Mouse (Mus musculus): ENCODE data around the gene Rad50. TPM values are rescaled to one million over a fixed set of nuclear protein-coding genes. Genes with fewer than 3 reads are reported as not detected.
A peak's percentile ranks its signal among the peaks of the same experiment; 100 is the strongest.

Rad50 gene
- polyA plus RNA-seq, 1 experiment from 2014 or later = 23.9 TPM

DNA sequence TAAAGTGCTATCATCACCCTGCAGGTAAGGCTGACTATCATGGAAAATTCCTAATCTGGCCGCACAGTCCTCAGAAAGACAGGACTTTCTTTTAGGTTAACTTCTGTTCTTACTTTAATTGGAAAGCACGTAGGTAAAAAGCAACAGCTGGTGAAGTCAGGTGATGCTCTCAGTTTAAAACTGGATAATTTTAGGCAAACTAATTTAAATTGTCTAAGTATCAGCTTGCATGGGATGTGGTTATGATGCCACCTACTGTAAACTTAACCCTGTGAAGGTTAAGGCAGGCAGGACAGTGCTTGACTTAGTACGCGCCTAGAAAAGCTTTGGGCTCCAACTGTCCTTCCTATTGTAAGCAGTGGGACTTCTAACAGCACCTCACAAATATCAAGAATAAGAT is 35.7 kb downstream of the Rad50 start:
- Histone ChIP-seq H3K4me2 (ENCODE audit: low read depth, low read length) (no peak overlapping the region), H3K27ac (ENCODE audit: low read length) (no peak overlapping the region), H3K36me3 (ENCODE audit: control insufficient read depth, insufficient read depth) (peaks cover 46% of the 10 kb centered on the region), H3K9ac (ENCODE audit: low read length) (no peak overlapping the region), H3K9me3 (replicated peaks; ENCODE audit: control insufficient read depth, low read length) (no peaks in the 10 kb centered on the region), H3K4me3 (ENCODE audit: low read length) (no peak overlapping the region), H3K4me1 (ENCODE audit: control insufficient read depth, insufficient read depth, low read length) (no peaks in the 10 kb centered on the region), H3K27me3 (ENCODE audit: control insufficient read depth, insufficient read depth, low read length) (no peaks in the 10 kb centered on the region)
- ATAC-seq (replicated peaks; ENCODE audit: extremely low read depth, insufficient read depth, low FRiP score) = no peak
- WGBS = 92% methylated on average over 4 of the region's 4 CpGs

GRCm38 (mm10) chr11:53664091-53664490 is 43.0 kb downstream of the Rad50 start:
- Histone ChIP-seq H3K27ac (ENCODE audit: low read length) (no peak overlapping the region), H3K4me3 (ENCODE audit: low read length) (no peak overlapping the region), H3K9me3 (replicated peaks; ENCODE audit: control insufficient read depth, low read length) (no peaks in the 10 kb centered on the region), H3K4me2 (ENCODE audit: low read depth, low read length) (no peak overlapping the region), H3K9ac (ENCODE audit: low read length) (no peak overlapping the region), H3K36me3 (ENCODE audit: control insufficient read depth, insufficient read depth) (peaks cover 22% of the 10 kb centered on the region), H3K4me1 (ENCODE audit: control insufficient read depth, insufficient read depth, low read length) (peaks cover 9% of the 10 kb centered on the region), H3K27me3 (ENCODE audit: control insufficient read depth, insufficient read depth, low read length) (no peaks in the 10 kb centered on the region)
- WGBS = 83% methylated on average over 5 of the region's 5 CpGs
- ATAC-seq (replicated peaks; ENCODE audit: extremely low read depth, insufficient read depth, low FRiP score) = no peak

- H3K9me3 ChIP-seq (replicated peaks; ENCODE audit: control insufficient read depth, low read length) = no peaks in the 10 kb centered on the region
- H3K4me2 ChIP-seq (ENCODE audit: low read depth, low read length) = no peak overlapping the region
- peaks cover 9% of the 10 kb centered on the region for H3K4me1 ChIP-seq (ENCODE audit: control insufficient read depth, insufficient read depth, low read length)
- 37% methylated on average over 14 of the region's 14 CpGs for WGBS
- no peak for ATAC-seq (replicated peaks; ENCODE audit: extremely low read depth, insufficient read depth, low FRiP score)
- no peak overlapping the region for H3K27ac ChIP-seq (ENCODE audit: low read length)
- no peak overlapping the region for H3K9ac ChIP-seq (ENCODE audit: low read length)
- peaks cover 17% of the 10 kb centered on the region for H3K36me3 ChIP-seq (ENCODE audit: control insufficient read depth, insufficient read depth)
- no peaks in the 10 kb centered on the region for H3K27me3 ChIP-seq (ENCODE audit: control insufficient read depth, insufficient read depth, low read length)
- no peak overlapping the region for H3K4me3 ChIP-seq (ENCODE audit: low read length)
Measured at GRCm38 (mm10) chr11:53662794-53663674, 44.1 kb downstream of the Rad50 start.

DNA sequence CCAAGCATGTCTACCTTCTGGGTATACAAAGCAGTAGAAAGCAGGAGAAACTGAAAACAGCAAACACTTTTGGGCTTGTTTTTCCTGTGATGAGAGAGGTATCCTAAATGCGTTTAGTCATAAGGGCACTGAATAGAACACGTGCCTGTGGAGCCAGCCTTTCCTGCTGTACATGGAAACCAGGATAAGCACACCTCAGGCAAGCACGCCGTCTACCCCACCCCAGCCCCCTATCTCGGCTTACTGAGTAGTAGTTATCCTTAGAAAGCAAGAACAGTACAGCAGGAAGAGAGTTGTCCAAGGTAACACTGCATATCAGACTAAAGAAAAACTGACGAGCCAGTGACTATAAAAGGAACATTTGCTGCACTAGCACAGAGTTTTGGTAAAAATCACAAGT is 49.3 kb downstream of the Rad50 start:
- Histone ChIP-seq H3K4me2 (ENCODE audit: low read depth, low read length) (no peak overlapping the region), H3K9me3 (replicated peaks; ENCODE audit: control insufficient read depth, low read length) (no peaks in the 10 kb centered on the region), H3K4me1 (ENCODE audit: control insufficient read depth, insufficient read depth, low read length) (peaks cover 19% of the 10 kb centered on the region), H3K36me3 (ENCODE audit: control insufficient read depth, insufficient read depth) (peaks cover 5% of the 10 kb centered on the region), H3K4me3 (ENCODE audit: low read length) (no peak overlapping the region), H3K9ac (ENCODE audit: low read length) (no peak overlapping the region), H3K27me3 (ENCODE audit: control insufficient read depth, insufficient read depth, low read length) (no peaks in the 10 kb centered on the region), H3K27ac (ENCODE audit: low read length) (no peak overlapping the region)
- 56% methylated on average over 6 of the region's 6 CpGs for WGBS
- ATAC-seq (replicated peaks; ENCODE audit: extremely low read depth, insufficient read depth, low FRiP score) = no peak

DNA sequence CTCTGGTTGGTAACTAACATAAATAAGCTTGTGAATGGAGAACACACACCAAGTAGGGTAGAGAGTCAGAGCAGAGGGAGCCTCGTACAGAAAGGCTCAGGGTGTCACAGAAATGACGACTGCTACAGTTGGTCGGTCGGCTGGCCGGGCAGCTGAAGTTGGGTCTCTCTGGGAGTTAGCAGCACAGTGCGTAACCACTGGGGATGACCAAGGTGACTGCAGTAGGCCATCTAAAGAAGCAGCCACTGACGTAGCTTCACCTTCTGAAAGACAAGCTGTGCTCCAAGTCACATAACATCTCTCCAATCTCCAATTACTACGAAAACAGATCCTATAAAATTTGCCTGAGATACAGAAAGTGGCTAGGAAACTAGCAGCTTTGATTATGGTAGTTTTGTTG is 49.7 kb downstream of the Rad50 start:
- 76% methylated on average over 8 of the region's 8 CpGs for WGBS
- peaks cover 15% of the 10 kb centered on the region for H3K4me1 ChIP-seq (ENCODE audit: control insufficient read depth, insufficient read depth, low read length)
- H3K27me3 ChIP-seq (ENCODE audit: control insufficient read depth, insufficient read depth, low read length) = no peaks in the 10 kb centered on the region
- peaks cover 8% of the 10 kb centered on the region for H3K36me3 ChIP-seq (ENCODE audit: control insufficient read depth, insufficient read depth)
- H3K27ac ChIP-seq (ENCODE audit: low read length) = no peak overlapping the region
- H3K9ac ChIP-seq (ENCODE audit: low read length) = no peak overlapping the region
- no peaks in the 10 kb centered on the region for H3K9me3 ChIP-seq (replicated peaks; ENCODE audit: control insufficient read depth, low read length)
- H3K4me2 ChIP-seq (ENCODE audit: low read depth, low read length) = no peak overlapping the region
- no peak overlapping the region for H3K4me3 ChIP-seq (ENCODE audit: low read length)
- ATAC-seq (replicated peaks; ENCODE audit: extremely low read depth, insufficient read depth, low FRiP score) = no peak

DNA sequence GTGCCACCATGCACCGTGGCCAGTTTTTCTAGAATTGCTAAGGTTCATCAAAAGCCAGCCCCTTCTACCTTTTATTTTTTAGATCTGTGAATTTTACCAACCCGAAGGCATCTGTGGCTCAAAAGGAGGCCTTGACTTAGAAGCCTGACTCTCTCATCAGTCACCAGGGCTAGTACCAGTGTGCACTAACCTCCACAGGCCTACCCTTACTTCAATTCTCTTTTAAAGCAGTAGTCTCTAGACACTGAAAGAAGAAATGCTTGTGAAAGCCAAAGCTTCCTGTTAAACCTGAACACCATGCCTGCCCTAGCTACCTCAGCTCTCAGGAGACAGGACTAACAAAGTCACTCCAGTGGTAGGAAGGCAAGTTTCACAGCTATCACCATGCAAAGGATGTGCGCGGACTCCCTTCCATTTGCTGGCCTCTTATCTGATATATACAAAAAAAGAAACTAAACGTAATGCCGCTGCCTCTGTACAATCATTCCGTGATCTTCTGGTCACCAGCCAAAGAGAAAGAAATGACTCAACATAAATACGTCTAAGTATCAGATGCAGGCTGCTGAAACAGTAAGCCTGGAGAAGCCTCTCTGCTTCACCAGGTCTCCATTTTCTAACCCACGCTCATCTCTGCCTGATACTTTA is 50.4 kb downstream of the Rad50 start:
- Histone ChIP-seq H3K36me3 (ENCODE audit: control insufficient read depth, insufficient read depth) (peaks cover 13% of the 10 kb centered on the region), H3K9me3 (replicated peaks; ENCODE audit: control insufficient read depth, low read length) (no peaks in the 10 kb centered on the region), H3K4me2 (ENCODE audit: low read depth, low read length) (no peak overlapping the region), H3K9ac (ENCODE audit: low read length) (no peak overlapping the region), H3K27me3 (ENCODE audit: control insufficient read depth, insufficient read depth, low read length) (no peaks in the 10 kb centered on the region), H3K4me1 (ENCODE audit: control insufficient read depth, insufficient read depth, low read length) (peaks cover 15% of the 10 kb centered on the region), H3K27ac (ENCODE audit: low read length) (no peak overlapping the region), H3K4me3 (ENCODE audit: low read length) (no peak overlapping the region)
- ATAC-seq (replicated peaks; ENCODE audit: extremely low read depth, insufficient read depth, low FRiP score) = no peak
- WGBS = 46% methylated on average over 9 of the region's 9 CpGs

DNA sequence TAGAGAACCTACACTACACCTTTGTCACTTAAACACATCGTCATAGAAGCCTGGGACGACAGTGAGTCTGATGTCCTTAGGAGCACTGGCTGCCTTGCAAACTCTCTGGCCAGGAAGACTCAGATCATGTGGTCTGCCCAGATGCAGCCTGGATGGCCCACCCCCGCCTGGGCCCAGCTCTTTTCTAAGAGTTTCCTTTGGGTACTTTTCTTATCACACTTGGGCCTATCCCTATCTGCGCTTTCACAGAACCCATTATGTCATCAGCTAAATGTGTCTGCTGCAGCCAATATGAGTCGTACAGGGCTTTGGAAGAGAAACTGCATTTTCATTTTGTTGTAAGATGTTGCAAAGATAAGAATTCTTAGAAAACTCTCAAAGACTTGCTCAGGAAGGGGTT is 52.1 kb downstream of the Rad50 start:
- H3K4me2 ChIP-seq (ENCODE audit: low read depth, low read length) = peak overlapping the region; percentile 2; the same call in 1 of the 2 replicates
- 22% methylated on average over 5 of the region's 5 CpGs for WGBS
- peaks cover 14% of the 10 kb centered on the region for H3K36me3 ChIP-seq (ENCODE audit: control insufficient read depth, insufficient read depth)
- peak overlapping the region; percentile 8; the same call in 1 of the 2 replicates for H3K27ac ChIP-seq (ENCODE audit: low read length)
- no peaks in the 10 kb centered on the region for H3K27me3 ChIP-seq (ENCODE audit: control insufficient read depth, insufficient read depth, low read length)
- H3K9me3 ChIP-seq (replicated peaks; ENCODE audit: control insufficient read depth, low read length) = no peaks in the 10 kb centered on the region
- H3K9ac ChIP-seq (ENCODE audit: low read length) = no peak overlapping the region
- H3K4me1 ChIP-seq (ENCODE audit: control insufficient read depth, insufficient read depth, low read length) = peaks cover 15% of the 10 kb centered on the region
- ATAC-seq (replicated peaks; ENCODE audit: extremely low read depth, insufficient read depth, low FRiP score) = peak; percentile 86
- no peak overlapping the region for H3K4me3 ChIP-seq (ENCODE audit: low read length)

- peaks cover 14% of the 10 kb centered on the region for H3K4me1 ChIP-seq (ENCODE audit: control insufficient read depth, insufficient read depth, low read length)
- ATAC-seq (replicated peaks; ENCODE audit: extremely low read depth, insufficient read depth, low FRiP score) = no peak
- no peaks in the 10 kb centered on the region for H3K27me3 ChIP-seq (ENCODE audit: control insufficient read depth, insufficient read depth, low read length)
- 90% methylated on average over 2 of the region's 2 CpGs for WGBS
- no peak overlapping the region for H3K27ac ChIP-seq (ENCODE audit: low read length)
- no peak overlapping the region for H3K4me2 ChIP-seq (ENCODE audit: low read depth, low read length)
- no peak overlapping the region for H3K4me3 ChIP-seq (ENCODE audit: low read length)
- H3K9ac ChIP-seq (ENCODE audit: low read length) = no peak overlapping the region
- no peaks in the 10 kb centered on the region for H3K9me3 ChIP-seq (replicated peaks; ENCODE audit: control insufficient read depth, low read length)
- peaks cover 14% of the 10 kb centered on the region for H3K36me3 ChIP-seq (ENCODE audit: control insufficient read depth, insufficient read depth)
Measured at GRCm38 (mm10) chr11:53652427-53652826, 54.7 kb downstream of the Rad50 start.

DNA sequence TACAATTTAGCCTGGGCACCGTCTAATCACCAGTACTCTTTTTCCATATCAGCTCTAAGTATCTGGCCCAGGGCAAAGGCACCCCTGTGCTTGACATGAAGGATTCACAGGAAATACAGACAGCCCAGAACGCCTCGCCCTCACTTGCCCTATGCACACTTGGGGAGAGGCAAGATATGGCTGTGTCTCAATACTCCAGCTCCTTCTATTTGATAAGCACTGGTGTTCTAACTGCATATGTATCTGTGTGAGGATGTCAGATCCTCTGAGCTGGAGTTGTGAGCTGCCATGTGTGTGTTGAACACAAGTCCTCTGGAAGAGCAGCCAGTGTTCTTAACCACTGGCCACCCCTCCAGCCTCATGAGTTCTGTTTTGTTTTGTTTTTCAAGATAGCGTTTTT is 55.7 kb downstream of the Rad50 start:
- Histone ChIP-seq H3K27me3 (ENCODE audit: control insufficient read depth, insufficient read depth, low read length) (no peaks in the 10 kb centered on the region), H3K4me2 (ENCODE audit: low read depth, low read length) (no peak overlapping the region), H3K4me3 (ENCODE audit: low read length) (no peak overlapping the region), H3K27ac (ENCODE audit: low read length) (no peak overlapping the region), H3K4me1 (ENCODE audit: control insufficient read depth, insufficient read depth, low read length) (peaks cover 10% of the 10 kb centered on the region), H3K9me3 (replicated peaks; ENCODE audit: control insufficient read depth, low read length) (no peaks in the 10 kb centered on the region), H3K36me3 (ENCODE audit: control insufficient read depth, insufficient read depth) (peaks cover 14% of the 10 kb centered on the region), H3K9ac (ENCODE audit: low read length) (no peak overlapping the region)
- ATAC-seq (replicated peaks; ENCODE audit: extremely low read depth, insufficient read depth, low FRiP score) = no peak
- 86% methylated on average over 4 of the region's 4 CpGs for WGBS
